Mouse (Mus musculus) gastrocnemius, postnatal 14 days (tissue): ENCODE results near the gene Cfap97d2. TPM values are rescaled to one million over a fixed set of nuclear protein-coding genes. Genes with fewer than 3 reads are reported as not detected.

ENCODE experiments used
- DNase-seq: peaks from one replicate; pipeline ENCODE4 v3.0.0; 2021; ENCODE audit warnings: mixed read lengths
- intact Hi-C: fragments of 180-260 bp; cut with DNase I; formaldehyde crosslinking; loops from one replicate; pipeline ENCODE4 v1.15.1; 2025; ENCODE audit warnings: low total_unique reads
- total RNA-seq, 2 experiments: library from RNA; stranded (reverse); gene quantifications; 2 replicates each; pipeline ENCODE4 v1.2.3; 2021

Gene Cfap97d2
- total RNA-seq, 2 experiments from 2014 or later, result not detected

- intact Hi-C loops, result no loop called here
- DNase-seq, result no peak
Observed at GRCm38 (mm10) chr8:13685674-13686314, 19.9 kb upstream of the Cfap97d2 start.

GRCm38 (mm10) chr8:13686426-13686825 is 19.3 kb upstream of the Cfap97d2 start:
- intact Hi-C loops, result no loop called here
- no peak for DNase-seq

- no peak for DNase-seq
- intact Hi-C loops, result no loop called here
Observed at GRCm38 (mm10) chr8:13687101-13687717, 18.5 kb upstream of the Cfap97d2 start.

GRCm38 (mm10) chr8:13687941-13688340 is 17.7 kb upstream of the Cfap97d2 start:
- intact Hi-C loops, result no loop called here
- no peak for DNase-seq

- DNase-seq, result peak; percentile 57
Observed at GRCm38 (mm10) chr8:13688461-13688860, 17.2 kb upstream of the Cfap97d2 start.

GRCm38 (mm10) chr8:13689331-13689730 is 16.4 kb upstream of the Cfap97d2 start:
- intact Hi-C loops, result no loop called here
- DNase-seq, result no peak

More at GRCm38 (mm10) chr8:13688461-13688860, 17.2 kb upstream of the Cfap97d2 start:
- intact Hi-C loops, result no loop called here

GRCm38 (mm10) chr8:13692302-13693066 is 13.2 kb upstream of the Cfap97d2 start:
- no peak for DNase-seq
- intact Hi-C loops, result no loop called here

GRCm38 (mm10) chr8:13694735-13695134 is 11.0 kb upstream of the Cfap97d2 start:
- intact Hi-C loops, result no loop called here
- DNase-seq, result no peak

GRCm38 (mm10) chr8:13695203-13695867 is 10.4 kb upstream of the Cfap97d2 start:
- intact Hi-C loops, result no loop called here
- DNase-seq, result no peak

GRCm38 (mm10) chr8:13696157-13696556 is 9.5 kb upstream of the Cfap97d2 start:
- no peak for DNase-seq
- intact Hi-C loops, result no loop called here

GRCm38 (mm10) chr8:13697196-13697595 is 8.5 kb upstream of the Cfap97d2 start:
- DNase-seq, result no peak
- intact Hi-C loops, result no loop called here

GRCm38 (mm10) chr8:13697681-13698080 is 8.0 kb upstream of the Cfap97d2 start:
- DNase-seq, result no peak
- intact Hi-C loops, result no loop called here

GRCm38 (mm10) chr8:13698281-13698680 is 7.4 kb upstream of the Cfap97d2 start:
- no peak for DNase-seq
- intact Hi-C loops, result no loop called here

- DNase-seq, result no peak
- intact Hi-C loops, result no loop called here
Observed at GRCm38 (mm10) chr8:13699323-13699949, 6.3 kb upstream of the Cfap97d2 start.

GRCm38 (mm10) chr8:13702755-13703154 is 2.9 kb upstream of the Cfap97d2 start:
- intact Hi-C loops, result no loop called here
- DNase-seq, result no peak

GRCm38 (mm10) chr8:13703756-13704155 is 1.9 kb upstream of the Cfap97d2 start:
- intact Hi-C loops, result no loop called here
- DNase-seq, result no peak

- intact Hi-C loops, result no loop called here
- no peak for DNase-seq
Observed at GRCm38 (mm10) chr8:13704301-13704700, 1.4 kb upstream of the Cfap97d2 start.

- no peak for DNase-seq
- intact Hi-C loops, result no loop called here
Observed at GRCm38 (mm10) chr8:13706918-13707317, 1.2 kb downstream of the Cfap97d2 start.

GRCm38 (mm10) chr8:13708514-13708913 is 2.8 kb downstream of the Cfap97d2 start:
- intact Hi-C loops, result no loop called here

GRCm38 (mm10) chr8:13718980-13719379 is 13.3 kb downstream of the Cfap97d2 start:
- no peak for DNase-seq
- intact Hi-C loops, result no loop called here

More at GRCm38 (mm10) chr8:13708514-13708913, 2.8 kb downstream of the Cfap97d2 start:
- DNase-seq, result no peak
